Mouse (Mus musculus) E14TG2a.4 (cell line): ENCODE results near the gene Rpl23.

Source experiments
- CTCF ChIP-seq: conservative IDR thresholded peaks from 2 replicates; pipeline ENCODE4 v1.5.1; 2014; ENCODE audit warnings: low read length
- NANOG ChIP-seq: IDR thresholded peaks from 2 replicates; pipeline ENCODE4 v1.6.1; 2014; ENCODE audit warnings: borderline replicate concordance, low read length, mixed read lengths

DNA sequence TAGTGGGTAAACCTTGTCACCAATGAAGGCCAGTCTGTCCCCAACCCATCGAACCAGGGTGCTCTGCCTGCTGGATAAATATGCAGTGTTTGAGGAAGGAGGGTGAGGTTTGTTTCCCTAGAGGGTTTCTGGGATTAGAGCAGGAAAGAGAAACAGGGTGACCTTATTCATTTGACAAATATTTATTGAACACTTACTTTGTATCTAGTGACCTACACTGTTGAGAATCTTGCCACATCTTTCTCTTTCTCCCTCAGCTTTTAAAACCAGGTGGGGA is 19.9 kb upstream of the Rpl23 start:
- TF ChIP-seq CTCF = no peak
- no peak for TF ChIP-seq NANOG
